Mouse (Mus musculus) spleen, adult 2 months (tissue): Measurements from ENCODE around the gene Trabd2b.

ENCODE experiments used
- CTCF ChIP-seq: fragments of 200-500 bp; IDR thresholded peaks from 2 replicates; pipeline ENCODE4 v1.5.1; 2011; ENCODE audit warnings: mild to moderate bottlenecking, inconsistent platforms; ENCODE audit not compliant: insufficient read depth, insufficient read length, insufficient replicate concordance; ENCODE audit errors: extremely low read depth
- POLR2A ChIP-seq: fragments of 200-500 bp; IDR thresholded peaks from 2 replicates; pipeline ENCODE4 v1.6.1; 2011; ENCODE audit warnings: low read depth, low read length, inconsistent platforms

DNA sequence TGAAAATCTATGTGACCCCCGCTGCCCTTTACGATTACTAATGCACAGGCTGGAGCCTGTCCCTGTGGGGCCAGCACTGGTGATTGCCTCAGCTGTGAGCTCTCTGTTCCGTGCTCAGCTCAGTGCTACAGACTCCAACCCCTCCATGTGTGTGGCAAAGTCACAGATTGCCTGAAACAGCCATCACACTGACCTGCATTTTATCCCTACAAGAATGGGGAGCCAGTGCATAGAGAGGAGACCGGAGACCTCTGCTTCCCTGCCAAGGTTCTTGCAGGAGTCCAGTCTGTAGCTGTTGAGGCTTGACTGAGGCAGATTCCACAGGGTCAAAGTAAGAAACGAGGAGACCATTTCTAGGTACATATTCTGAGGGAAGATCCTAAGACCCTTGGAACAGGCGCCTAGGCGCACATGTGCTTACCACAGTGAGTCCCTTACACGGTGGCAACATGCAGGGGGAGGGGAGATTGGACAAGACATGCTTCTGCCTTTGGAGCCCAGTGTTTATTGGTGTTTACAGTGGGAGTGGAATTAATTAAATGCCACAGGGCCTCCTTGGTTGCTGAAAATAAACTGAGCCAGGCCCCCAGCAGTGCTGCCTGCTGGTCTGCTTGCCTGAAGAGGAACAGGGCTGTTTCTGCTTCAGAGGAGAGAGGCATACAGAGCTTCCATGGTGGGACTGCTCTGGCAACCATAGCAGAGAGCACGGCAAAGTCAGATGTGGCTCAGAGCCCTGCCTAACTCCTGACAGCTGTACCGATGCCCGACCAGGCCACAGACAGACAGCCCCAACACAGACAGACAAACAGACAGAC is 97.9 kb downstream of the Trabd2b start:
- TF ChIP-seq POLR2A (no peak), CTCF (no peak)
